Mouse (Mus musculus) midbrain, postnatal 0 days (tissue): ENCODE measurements around the gene Eml5. TPM values are rescaled to one million over a fixed set of nuclear protein-coding genes. Genes with fewer than 3 reads are reported as not detected.

Source experiments
- ATAC-seq: fragments of 200-750 bp; cut with Nextera tagmentation; 2 replicates; pipeline ENCODE4 v1.8.0; 2017; ENCODE audit warnings: moderate number of reproducible peaks, mild to moderate bottlenecking, moderate TSS enrichment, moderate library complexity; ENCODE audit not compliant: low FRiP score
- DNase-seq: peaks from one replicate; pipeline ENCODE4 v3.0.0-alpha.2; 2015; ENCODE audit warnings: low spot score
- H3K27ac ChIP-seq: fragments of 300-500 bp; sonication (generic); 2 replicates; pipeline ENCODE4 v1.5.1; 2014; ENCODE audit warnings: low read depth, mild to moderate bottlenecking, low read length, mixed read lengths
- H3K27me3 ChIP-seq: fragments of 300-500 bp; sonication (generic); 2 replicates; pipeline ENCODE4 v1.6.1; 2014; ENCODE audit warnings: low read length, control low read depth, mixed read lengths; ENCODE audit not compliant: insufficient read depth
- H3K36me3 ChIP-seq: fragments of 300-500 bp; sonication (generic); 2 replicates; pipeline ENCODE4 v1.6.1; 2014; ENCODE audit warnings: low read length, control low read depth, mixed read lengths; ENCODE audit not compliant: insufficient read depth
- H3K4me1 ChIP-seq: fragments of 300-500 bp; sonication (generic); 2 replicates; pipeline ENCODE4 v1.6.1; 2014; ENCODE audit warnings: mild to moderate bottlenecking, control low read depth, antibody characterized with exemption, low read length, mixed read lengths; ENCODE audit not compliant: insufficient read depth
- H3K4me2 ChIP-seq: fragments of 300-500 bp; sonication (generic); 2 replicates; pipeline ENCODE4 v1.6.1; 2014; ENCODE audit warnings: low read depth, mild to moderate bottlenecking, low read length, mixed read lengths; ENCODE audit not compliant: poor library complexity, severe bottlenecking
- H3K4me3 ChIP-seq: fragments of 300-500 bp; sonication (generic); 2 replicates; pipeline ENCODE4 v1.5.1; 2014; ENCODE audit warnings: low read depth, mild to moderate bottlenecking, low read length, moderate library complexity
- H3K9ac ChIP-seq: fragments of 300-500 bp; sonication (generic); replicated peaks from 2 replicates; pipeline ENCODE4 v1.6.1; 2014; ENCODE audit warnings: mild to moderate bottlenecking, low read length, moderate library complexity, mixed read lengths; ENCODE audit not compliant: poor library complexity, severe bottlenecking
- H3K9me3 ChIP-seq: fragments of 300-500 bp; sonication (generic); 2 replicates; pipeline ENCODE4 v1.6.1; 2016; ENCODE audit warnings: low read length, control low read depth
- CTCF ChIP-seq: IDR thresholded peaks from 2 replicates; pipeline ENCODE4 v1.5.1; 2016; ENCODE audit warnings: antibody characterized with exemption, mild to moderate bottlenecking
- WGBS: fragments of 180-500 bp; shearing (Covaris S2); extraction: QIAGEN DNeasy Blood & Tissue Kit; methylation state at CpG from one replicate; pipeline ENCODE4 v1.1.7; 2014; 5-methylcytosine and 5-hydroxymethylcytosine counted together
- polyA plus RNA-seq: library from polyadenylated mRNA; unstranded; fragments of >200 nt; fragmentation: Nextera tagmentation; extraction: Ambion mirVana; gene quantifications from 2 replicates; pipeline ENCODE4 v1.2.1, GENCODE M21; 2015
- total RNA-seq: library from RNA; depleted of rRNA; stranded (reverse); fragments of >200 nt; gene quantifications from 2 replicates; pipeline ENCODE4 v1.2.3, GENCODE M21; 2014; rRNA removed

The Eml5 gene
- total and polyA plus RNA-seq, 2 experiments from 2014 or later, result 13.4 to 28.3 TPM

DNA sequence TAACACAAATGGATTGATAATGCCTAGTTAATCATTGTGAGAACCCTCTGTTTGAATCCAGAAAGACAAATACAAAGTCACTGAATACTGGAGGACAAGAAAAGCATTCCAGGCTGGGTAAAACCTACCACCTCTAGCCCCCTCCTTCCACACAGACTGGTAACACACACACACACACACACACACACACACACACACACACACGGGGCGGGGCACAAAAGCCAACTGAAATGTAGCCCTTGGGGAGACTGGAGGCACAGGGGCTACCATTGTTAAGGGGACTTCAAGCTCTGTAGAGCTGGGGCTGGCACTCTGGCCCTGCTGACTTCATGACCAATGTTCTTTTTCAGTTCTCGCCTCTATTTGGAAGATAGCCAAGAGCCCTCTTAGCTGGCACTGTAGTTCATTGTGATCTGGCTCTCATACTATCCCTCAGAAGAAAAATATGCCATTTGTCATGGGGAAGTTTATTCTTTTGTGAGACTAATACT, 160.2 kb downstream of the Eml5 start:
- H3K4me2 ChIP-seq, result no peak overlapping the region
- DNase-seq (peak; percentile 65), ATAC-seq (peak; percentile 42; the same call in 1 of the 2 replicates)
- no peaks in the 10 kb centered on the region for H3K36me3 ChIP-seq
- H3K27ac ChIP-seq, result no peak overlapping the region
- H3K4me3 ChIP-seq, result no peak overlapping the region
- no peaks in the 10 kb centered on the region; the same call in 1 of the 2 replicates for H3K4me1 ChIP-seq
- no peak for TF ChIP-seq CTCF
- H3K9ac ChIP-seq, result 0 out of 2 replicates have a peak overlapping the region, but pooled peaks have one; percentile 13
- H3K9me3 ChIP-seq, result no peaks in the 10 kb centered on the region
- H3K27me3 ChIP-seq, result peaks cover 4% of the 10 kb centered on the region; the same call in 1 of the 2 replicates
- WGBS, result 42% methylated on average over 3 of the region's 3 CpGs

DNA sequence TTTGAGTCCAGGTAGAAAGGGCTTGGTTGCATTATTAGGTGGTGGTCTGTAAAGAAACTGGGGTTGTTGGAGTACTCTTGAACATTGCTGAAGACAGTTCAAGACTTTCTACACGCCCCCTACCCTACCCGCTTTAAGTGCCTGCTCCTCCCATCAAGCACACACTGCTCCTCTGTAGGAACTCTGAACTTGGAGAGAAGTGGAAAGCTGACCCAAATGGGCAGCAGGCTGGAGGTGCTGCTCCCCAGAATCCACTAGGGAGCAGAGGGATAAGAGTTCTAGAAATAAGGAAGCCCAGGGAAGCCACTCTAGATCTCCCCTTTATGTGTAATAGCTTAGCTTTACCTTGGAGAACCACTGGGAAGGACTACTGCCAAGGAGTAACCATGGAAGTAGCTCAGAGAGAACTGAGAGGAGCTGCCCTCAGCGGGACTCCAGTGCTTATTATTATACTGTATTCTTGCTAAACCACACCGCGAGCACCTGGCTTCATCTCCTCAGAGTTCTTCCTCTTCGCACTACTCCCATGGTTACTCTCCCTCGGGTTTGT, 163.4 kb downstream of the Eml5 start:
- Histone ChIP-seq H3K4me3 (peak overlapping the region; percentile 81), H3K27me3 (peaks cover 4% of the 10 kb centered on the region; the same call in 1 of the 2 replicates), H3K4me1 (peaks cover 8% of the 10 kb centered on the region), H3K36me3 (no peaks in the 10 kb centered on the region), H3K9me3 (no peaks in the 10 kb centered on the region), H3K27ac (no peak overlapping the region), H3K9ac (peak overlapping the region; percentile 73), H3K4me2 (peak overlapping the region; percentile 99)
- 9% methylated on average over 7 of the region's 7 CpGs for WGBS
- TF ChIP-seq CTCF, result no peak
- DNase-seq (peak; percentile 4), ATAC-seq (no peak)

DNA sequence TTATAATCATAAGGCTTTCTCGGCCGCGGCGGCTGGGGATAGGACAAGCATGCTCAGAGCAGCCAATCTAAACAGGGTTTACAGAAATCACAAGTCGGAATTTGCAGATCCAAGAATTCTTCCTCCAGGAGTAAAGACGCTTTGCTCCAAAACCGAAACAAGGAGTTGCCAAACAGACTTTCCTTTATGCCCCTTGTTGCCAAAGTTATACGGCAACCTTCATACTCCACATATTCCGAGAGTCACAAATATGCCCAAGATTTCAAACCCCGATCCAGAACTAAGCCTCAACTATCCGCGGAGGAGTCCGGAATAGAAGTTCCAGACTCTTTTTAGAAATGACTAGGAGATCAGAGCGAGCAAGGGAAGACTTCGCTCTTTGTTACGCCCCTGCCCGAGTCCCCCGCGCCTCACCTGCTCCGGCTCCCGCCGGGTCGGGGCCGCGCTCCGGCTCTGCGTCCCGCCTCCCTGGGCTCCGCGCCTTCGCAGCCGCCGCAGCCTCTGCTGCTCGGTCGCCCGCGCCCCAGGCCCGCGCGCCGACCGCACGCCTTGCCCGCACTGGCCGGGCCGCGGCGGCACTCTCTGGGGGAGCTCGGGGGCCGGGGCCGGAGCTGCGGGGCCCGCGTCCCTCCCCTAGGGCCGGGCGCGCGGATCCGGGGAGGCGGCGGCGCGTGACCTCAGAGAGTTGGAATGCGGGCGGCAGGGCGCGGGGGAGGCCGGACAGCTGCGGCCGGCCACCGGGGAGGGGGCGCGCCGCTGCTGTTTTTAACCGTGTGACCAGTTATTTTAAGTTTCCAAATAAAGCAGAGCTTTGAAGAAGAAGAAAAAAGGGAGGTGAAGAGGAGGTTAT, 164.1 kb downstream of the Eml5 start, which contains the start of gene Ptpn21:
Ptpn21 (minus strand) TSS at position 455 of the 850 bp plus-strand sequence.
- Histone ChIP-seq H3K4me3 (peak within 1 kb of the TSS; percentile 81), H3K4me1 (peaks cover 8% of the 10 kb centered on the region), H3K27me3 (peaks cover 4% of the 10 kb centered on the region; the same call in 1 of the 2 replicates), H3K27ac (no peak within 1 kb of the TSS), H3K9ac (peak within 1 kb of the TSS; percentile 73), H3K36me3 (no peaks in the 10 kb centered on the region), H3K9me3 (no peaks in the 10 kb centered on the region), H3K4me2 (peak within 1 kb of the TSS; percentile 99)
- under 1% methylated on average over 64 of the region's 75 CpGs for WGBS
- ATAC-seq (0 out of 2 replicates have a peak, but pooled peaks have one; percentile 29), DNase-seq (peak; percentile 28)
- no peak for TF ChIP-seq CTCF

Other genes with a start within 250 kb of the Eml5 start
- gene Ptpn21, start 164.1 kb downstream of the Eml5 start, total RNA-seq, result 3.2 and 3.8 TPM in 2 replicates
- 2.7 TPM in 2 replicates for gene Ptpn21, start 164.1 kb downstream of the Eml5 start, polyA plus RNA-seq
- 95.5 and 120 TPM in 2 replicates for gene Zc3h14, start 154.5 kb downstream of the Eml5 start, total RNA-seq
- 94.9 and 98.3 TPM in 2 replicates for gene Zc3h14, start 154.5 kb downstream of the Eml5 start, polyA plus RNA-seq
- 22.1 and 34.3 TPM in 2 replicates for gene Ttc8, start 19.1 kb upstream of the Eml5 start, total RNA-seq
- gene Ttc8, start 19.1 kb upstream of the Eml5 start, polyA plus RNA-seq, result 22.1 and 23.5 TPM in 2 replicates